Mouse (Mus musculus): Measurements from ENCODE around the gene AC140267.1. TPM values are rescaled to one million over a fixed set of nuclear protein-coding genes. Genes with fewer than 3 reads are reported as not detected.
A peak's percentile ranks its signal among the peaks of the same experiment; 100 is the strongest.

Gene AC140267.1
- polyA plus RNA-seq, 1 experiment: not detected

DNA sequence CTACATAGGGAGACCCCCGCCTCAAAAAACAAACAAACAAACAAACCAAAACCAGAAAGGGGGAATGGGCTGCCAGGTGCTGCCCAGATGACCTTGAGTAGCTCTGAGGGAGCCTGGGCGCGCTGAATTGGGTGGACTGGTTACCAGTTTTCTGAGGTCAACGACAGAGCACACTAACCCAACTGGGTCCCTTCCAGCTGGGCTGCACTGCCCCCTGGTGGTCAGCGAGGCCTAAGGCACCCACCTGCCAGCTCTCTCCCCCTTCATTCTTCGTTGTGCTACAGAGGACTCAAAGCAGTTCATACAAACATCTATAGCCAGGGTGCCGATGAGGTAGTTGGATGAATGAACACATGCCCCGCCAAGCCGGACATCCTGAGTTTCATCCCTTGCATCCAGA is 10.4 kb upstream of the AC140267.1 start:
- H3K4me3 ChIP-seq (replicated peaks; ENCODE audit: extremely low read depth, low read depth, low read length): no peak overlapping the region
- H3K4me1 ChIP-seq (ENCODE audit: control insufficient read depth, insufficient read depth, low read length): no peaks in the 10 kb centered on the region
- WGBS: 18% methylated on average over 9 of the region's 9 CpGs
- peak; percentile 71 for DNase-seq
- peak; percentile 92 for TF ChIP-seq CTCF (IDR thresholded peaks at IDR 0.05; ENCODE audit: insufficient read depth, low read length)
- TF ChIP-seq POLR2A (IDR thresholded peaks at IDR 0.05; ENCODE audit: borderline replicate concordance, extremely low read depth, low read depth, low read length): no peak

DNA sequence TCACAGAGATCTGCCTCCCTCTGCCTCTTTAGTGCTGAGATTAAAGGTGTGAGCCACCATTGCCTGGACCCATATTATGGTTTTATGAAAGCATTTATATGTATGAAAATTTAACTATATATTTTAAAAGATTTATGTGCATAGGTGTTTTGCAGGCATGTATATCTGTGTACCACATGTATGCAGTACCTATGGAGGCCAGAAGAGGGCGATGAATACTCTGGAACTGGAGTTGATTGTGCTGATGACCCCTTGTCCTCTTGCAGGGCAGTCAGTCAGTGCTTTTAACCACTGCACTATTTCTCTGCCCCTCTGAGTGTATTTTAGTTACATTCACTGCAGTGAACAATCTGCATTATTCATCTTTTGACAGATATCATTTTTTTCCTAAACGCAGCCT is 9.8 kb upstream of the AC140267.1 start:
- 46% methylated on average over 2 of the region's 2 CpGs for WGBS
- DNase-seq: peak; percentile 37
- no peaks in the 10 kb centered on the region for H3K4me1 ChIP-seq (ENCODE audit: control insufficient read depth, insufficient read depth, low read length)
- TF ChIP-seq CTCF (IDR thresholded peaks at IDR 0.05; ENCODE audit: insufficient read depth, low read length) (peak; percentile 38; the same call in 1 of the 2 replicates), POLR2A (IDR thresholded peaks at IDR 0.05; ENCODE audit: borderline replicate concordance, extremely low read depth, low read depth, low read length) (no peak)
- no peak overlapping the region for H3K4me3 ChIP-seq (replicated peaks; ENCODE audit: extremely low read depth, low read depth, low read length)

- Histone ChIP-seq H3K4me1 (ENCODE audit: control insufficient read depth, insufficient read depth, low read length) (no peaks in the 10 kb centered on the region), H3K4me3 (replicated peaks; ENCODE audit: extremely low read depth, low read depth, low read length) (no peak overlapping the region)
- TF ChIP-seq POLR2A (IDR thresholded peaks at IDR 0.05; ENCODE audit: borderline replicate concordance, extremely low read depth, low read depth, low read length) (no peak), CTCF (IDR thresholded peaks at IDR 0.05; ENCODE audit: insufficient read depth, low read length) (no peak)
- no peak for DNase-seq
- 78% methylated on average over 17 of the region's 17 CpGs for WGBS
Observed at GRCm38 (mm10) chr15:80228071-80228800, 7.4 kb upstream of the AC140267.1 start.

GRCm38 (mm10) chr15:80232331-80232730 is 3.3 kb upstream of the AC140267.1 start:
- no peaks in the 10 kb centered on the region for H3K4me1 ChIP-seq (ENCODE audit: control insufficient read depth, insufficient read depth, low read length)
- TF ChIP-seq CTCF (IDR thresholded peaks at IDR 0.05; ENCODE audit: insufficient read depth, low read length) (no peak), POLR2A (IDR thresholded peaks at IDR 0.05; ENCODE audit: borderline replicate concordance, extremely low read depth, low read depth, low read length) (no peak)
- H3K4me3 ChIP-seq (replicated peaks; ENCODE audit: extremely low read depth, low read depth, low read length): no peak overlapping the region
- DNase-seq: no peak
- WGBS: 63% methylated on average over 2 of the region's 2 CpGs

DNA sequence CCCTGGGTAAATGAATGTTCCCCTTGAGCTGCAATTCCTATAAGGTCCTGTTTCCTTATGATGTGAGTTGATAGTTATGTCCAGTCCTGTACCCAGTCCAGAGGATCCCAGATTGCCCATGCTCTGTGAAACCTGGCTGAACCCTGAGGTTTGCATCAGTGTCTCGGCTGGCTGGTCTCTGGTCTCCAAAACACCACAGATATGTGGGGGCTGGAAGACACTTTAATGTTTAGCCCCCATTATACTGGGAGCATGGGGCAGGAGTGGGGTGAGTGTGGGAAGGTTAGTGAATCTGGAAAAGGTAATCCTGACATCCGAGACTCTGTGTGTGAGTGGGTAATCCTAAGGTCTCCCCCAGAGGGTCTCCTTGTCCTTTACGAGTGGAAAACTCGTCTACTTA is 2.6 kb upstream of the AC140267.1 start:
- H3K4me3 ChIP-seq (replicated peaks; ENCODE audit: extremely low read depth, low read depth, low read length): no peak overlapping the region
- 68% methylated on average over 4 of the region's 4 CpGs for WGBS
- TF ChIP-seq CTCF (IDR thresholded peaks at IDR 0.05; ENCODE audit: insufficient read depth, low read length) (no peak), POLR2A (IDR thresholded peaks at IDR 0.05; ENCODE audit: borderline replicate concordance, extremely low read depth, low read depth, low read length) (no peak)
- peak; percentile 14 for DNase-seq
- no peaks in the 10 kb centered on the region for H3K4me1 ChIP-seq (ENCODE audit: control insufficient read depth, insufficient read depth, low read length)

DNA sequence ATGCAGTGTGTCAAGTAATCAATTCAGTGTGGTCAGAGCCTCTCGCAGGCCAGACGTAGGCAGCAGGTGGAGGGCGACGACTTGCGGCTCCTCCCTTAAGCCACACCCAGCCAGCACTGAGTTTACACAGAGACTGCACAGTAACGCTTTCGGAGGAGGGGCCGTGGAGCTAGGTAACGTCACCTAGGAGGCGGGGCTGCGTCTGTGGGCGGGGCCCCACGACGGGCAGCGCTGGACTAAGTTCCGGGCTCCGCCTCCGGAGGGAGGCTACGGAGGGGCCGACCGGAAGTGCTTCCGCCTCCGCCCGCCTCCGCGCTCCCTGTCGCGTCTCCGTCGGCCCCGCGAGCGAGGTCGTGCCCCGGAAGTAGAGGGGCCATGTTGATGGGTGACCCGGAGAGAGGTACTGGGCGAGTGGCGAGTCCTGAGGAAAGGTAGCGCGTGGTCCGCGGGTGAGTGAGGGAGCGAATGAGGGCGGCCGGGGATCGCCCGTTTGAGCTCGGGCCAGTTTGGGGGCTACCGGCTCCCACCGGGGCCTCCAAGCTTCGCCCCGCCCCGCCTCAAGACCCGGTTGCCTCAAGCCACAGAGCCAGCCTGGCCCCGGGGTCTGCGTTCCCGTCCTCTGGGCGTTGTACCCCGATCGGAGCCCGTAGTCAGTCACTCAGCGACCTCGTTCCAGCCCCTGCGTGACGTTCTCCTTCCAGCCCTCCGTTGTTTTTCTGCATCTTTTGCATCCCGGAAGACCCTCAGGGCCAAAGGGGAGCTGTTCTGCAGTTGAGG is 1.7 kb upstream of the AC140267.1 start, which contains the start of gene Mief1:
TSS of gene Mief1 (plus strand) at position 286 of the 777 bp plus-strand sequence.
- no peak for TF ChIP-seq CTCF (IDR thresholded peaks at IDR 0.05; ENCODE audit: insufficient read depth, low read length)
- TF ChIP-seq POLR2A (IDR thresholded peaks at IDR 0.05; ENCODE audit: borderline replicate concordance, extremely low read depth, low read depth, low read length): peak; percentile 72; the same call in 1 of the 2 replicates
- WGBS: under 1% methylated on average over 67 of the region's 67 CpGs

DNA sequence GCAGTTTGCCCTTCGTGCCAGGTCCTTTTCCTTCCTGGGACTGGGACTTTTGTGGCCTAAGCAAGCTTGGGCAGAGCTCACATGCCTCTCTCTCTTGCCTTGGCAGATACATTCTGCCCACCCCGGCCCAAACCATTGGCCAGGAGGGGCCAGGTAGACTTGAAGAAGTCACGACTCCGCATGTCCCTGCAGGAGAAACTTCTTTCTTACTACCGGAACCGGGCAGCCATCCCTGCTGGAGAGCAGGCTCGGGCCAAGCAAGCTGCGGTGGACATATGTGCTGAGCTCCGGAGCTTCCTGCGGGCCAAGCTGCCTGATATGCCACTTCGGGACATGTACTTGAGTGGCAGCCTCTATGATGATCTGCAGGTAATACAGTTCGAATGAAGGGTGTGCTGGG is 12.5 kb downstream of the AC140267.1 start:
- 96% methylated on average over 12 of the region's 12 CpGs for WGBS
- Histone ChIP-seq H3K4me1 (ENCODE audit: control insufficient read depth, insufficient read depth, low read length) (no peaks in the 10 kb centered on the region), H3K4me3 (replicated peaks; ENCODE audit: extremely low read depth, low read depth, low read length) (no peak overlapping the region)
- TF ChIP-seq CTCF (IDR thresholded peaks at IDR 0.05; ENCODE audit: insufficient read depth, low read length) (no peak), POLR2A (IDR thresholded peaks at IDR 0.05; ENCODE audit: borderline replicate concordance, extremely low read depth, low read depth, low read length) (no peak)
- no peak for DNase-seq

More for the DNA sequence above, 1.7 kb upstream of the AC140267.1 start, which contains the start of gene Mief1:
- Histone ChIP-seq H3K4me3 (replicated peaks; ENCODE audit: extremely low read depth, low read depth, low read length) (peak within 1 kb of the TSS; percentile 77), H3K4me1 (ENCODE audit: control insufficient read depth, insufficient read depth, low read length) (no peaks in the 10 kb centered on the region)
- DNase-seq: peak; percentile 98

DNA sequence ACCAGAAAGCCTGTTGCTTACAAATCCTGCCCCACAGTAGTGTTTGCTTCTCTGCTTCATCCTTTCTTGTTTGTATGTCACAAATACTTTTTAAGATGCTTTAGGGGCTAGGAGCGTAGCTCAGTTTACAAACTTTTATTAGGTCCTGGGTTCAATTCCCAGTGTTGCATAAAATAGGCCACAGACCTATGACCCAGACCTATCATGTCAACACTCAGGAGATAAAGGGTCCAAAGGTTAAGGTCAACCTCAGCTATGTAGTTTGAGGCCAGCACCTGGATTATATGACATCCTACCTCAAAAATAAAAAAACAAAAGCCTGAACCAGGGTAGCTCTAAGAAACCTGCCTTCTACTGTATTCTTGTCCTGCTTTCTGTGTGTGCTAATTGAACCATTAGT is 13.0 kb downstream of the AC140267.1 start:
- whole genome bisulfite sequencing: 97% methylated on average over 1 of the region's 1 CpGs
- no peak overlapping the region for H3K4me3 ChIP-seq (replicated peaks; ENCODE audit: extremely low read depth, low read depth, low read length)
- H3K4me1 ChIP-seq (ENCODE audit: control insufficient read depth, insufficient read depth, low read length): no peaks in the 10 kb centered on the region
- TF ChIP-seq POLR2A (IDR thresholded peaks at IDR 0.05; ENCODE audit: borderline replicate concordance, extremely low read depth, low read depth, low read length) (no peak), CTCF (IDR thresholded peaks at IDR 0.05; ENCODE audit: insufficient read depth, low read length) (no peak)
- no peak for DNase-seq

GRCm38 (mm10) chr15:80249672-80250071 is 14.0 kb downstream of the AC140267.1 start:
- Histone ChIP-seq H3K4me1 (ENCODE audit: control insufficient read depth, insufficient read depth, low read length) (0 out of 2 replicates have a peak, but pooled peaks cover 3% of the 10 kb centered on the region), H3K4me3 (replicated peaks; ENCODE audit: extremely low read depth, low read depth, low read length) (no peak overlapping the region)
- WGBS: 84% methylated on average over 10 of the region's 10 CpGs

More at GRCm38 (mm10) chr15:80249672-80250071, 14.0 kb downstream of the AC140267.1 start:
- DNase-seq: no peak
- TF ChIP-seq POLR2A (IDR thresholded peaks at IDR 0.05; ENCODE audit: borderline replicate concordance, extremely low read depth, low read depth, low read length) (no peak), CTCF (IDR thresholded peaks at IDR 0.05; ENCODE audit: insufficient read depth, low read length) (no peak)
